In genomic region chr19:59837628-59838027, GRCm38 (mm10) we compare ENCODE assay signal across 26 mouse cellular contexts.
DNase-seq lines count a peak whose midpoint lies in the region; ATAC-seq and TF ChIP-seq lines count a peak whose summit lies in the region.
"Had no signal": no experiment of that assay in that cellular context is flagged by ENCODE, and none has a peak within 500 bp of the region (broad histone marks: within the 10 kb centered on the region; RNA-seq: fewer than 3 reads in every experiment).

No protein-coding gene starts in this region.

- DNase-seq in forebrain, embryonic 14.5 days (ENCODE audit: low spot score): peak; percentile 49
- DNase-seq in forebrain, embryonic 11.5 days (ENCODE audit: low spot score): no peak
- peak; percentile 6 for DNase-seq in midbrain, embryonic 11.5 days (ENCODE audit: low spot score, missing footprints)
- no peak for DNase-seq in midbrain, postnatal 0 days (ENCODE audit: low spot score)
- DNase-seq: adrenal gland, adult 8-10 months; adrenal gland, postnatal 14 days; adrenal gland, postnatal 36 days; B cell, adult 2 months; cerebellum, adult 11 months; cerebellum, adult 18-20 months; cerebellum, adult 8-10 months; cerebellum, adult 9-11 months; cerebellum, postnatal 14 days; cerebellum, postnatal 36 days; embryo, embryonic 11 days had no signal

- H3K9ac ChIP-seq in forebrain, embryonic 14.5 days (ENCODE audit: low read length): no peak overlapping the region
- no peak overlapping the region for H3K9ac ChIP-seq in forebrain, embryonic 11.5 days (ENCODE audit: low read length)
- H3K9ac ChIP-seq in forebrain, embryonic 16.5 days (replicated peaks; ENCODE audit: low read depth, low read length): no peak overlapping the region
- H3K9ac ChIP-seq in forebrain, embryonic 13.5 days: no peak overlapping the region
- H3K9ac ChIP-seq in midbrain, embryonic 11.5 days (ENCODE audit: low read length): no peak overlapping the region
- H3K9ac ChIP-seq in midbrain, postnatal 0 days (replicated peaks; ENCODE audit: low read length, poor library complexity, severe bottlenecking): no peak overlapping the region
- no peak overlapping the region for H3K9ac ChIP-seq in kidney, embryonic 16.5 days (replicated peaks; ENCODE audit: low read length)
- H3K9ac ChIP-seq: embryonic facial prominence, embryonic 13.5 days; embryonic facial prominence, embryonic 15.5 days had no signal

- no peaks in the 10 kb centered on the region for H3K36me3 ChIP-seq in forebrain, embryonic 14.5 days (ENCODE audit: control insufficient read depth, insufficient read depth, low read length)
- no peaks in the 10 kb centered on the region for H3K36me3 ChIP-seq in forebrain, embryonic 11.5 days (ENCODE audit: control insufficient read depth, insufficient read depth, low read length)
- H3K36me3 ChIP-seq in forebrain, embryonic 16.5 days (ENCODE audit: control insufficient read depth, insufficient read depth): no peaks in the 10 kb centered on the region
- no peaks in the 10 kb centered on the region for H3K36me3 ChIP-seq in forebrain, embryonic 13.5 days (ENCODE audit: poor library complexity, severe bottlenecking)
- no peaks in the 10 kb centered on the region for H3K36me3 ChIP-seq in midbrain, embryonic 11.5 days (ENCODE audit: control insufficient read depth, insufficient read depth, low read length)
- H3K36me3 ChIP-seq in midbrain, postnatal 0 days (ENCODE audit: insufficient read depth, low read length): no peaks in the 10 kb centered on the region
- H3K36me3 ChIP-seq in kidney, embryonic 16.5 days (ENCODE audit: insufficient read depth, low read length): no peaks in the 10 kb centered on the region
- H3K36me3 ChIP-seq: embryonic facial prominence, embryonic 13.5 days; embryonic facial prominence, embryonic 15.5 days; G1E had no signal

- H3K27me3 ChIP-seq in forebrain, embryonic 14.5 days (replicated peaks; ENCODE audit: control insufficient read depth, insufficient read depth, low read length): no peaks in the 10 kb centered on the region
- H3K27me3 ChIP-seq in forebrain, embryonic 11.5 days (ENCODE audit: control insufficient read depth, insufficient read depth, low read length): no peaks in the 10 kb centered on the region
- H3K27me3 ChIP-seq in forebrain, embryonic 16.5 days (replicated peaks; ENCODE audit: control insufficient read depth, insufficient read depth, low read length): no peaks in the 10 kb centered on the region
- H3K27me3 ChIP-seq in forebrain, embryonic 13.5 days: no peaks in the 10 kb centered on the region
- no peaks in the 10 kb centered on the region for H3K27me3 ChIP-seq in midbrain, embryonic 11.5 days (ENCODE audit: control insufficient read depth, insufficient read depth, low read length)
- no peaks in the 10 kb centered on the region for H3K27me3 ChIP-seq in midbrain, postnatal 0 days (ENCODE audit: insufficient read depth, low read length)
- H3K27me3 ChIP-seq in kidney, embryonic 16.5 days (ENCODE audit: insufficient read depth, low read length): no peaks in the 10 kb centered on the region
- H3K27me3 ChIP-seq: CH12.LX; embryonic facial prominence, embryonic 13.5 days; embryonic facial prominence, embryonic 15.5 days; Patski had no signal

- H3K4me1 ChIP-seq in forebrain, embryonic 14.5 days (ENCODE audit: control insufficient read depth, insufficient read depth, low read length): 0 out of 2 replicates have a peak, but pooled peaks cover 3% of the 10 kb centered on the region
- no peaks in the 10 kb centered on the region for H3K4me1 ChIP-seq in forebrain, embryonic 11.5 days (replicated peaks; ENCODE audit: control insufficient read depth, insufficient read depth, low read length)
- peaks cover 9% of the 10 kb centered on the region for H3K4me1 ChIP-seq in forebrain, embryonic 16.5 days (replicated peaks; ENCODE audit: control insufficient read depth, insufficient read depth, low read length)
- H3K4me1 ChIP-seq in forebrain, embryonic 13.5 days: peaks cover 7% of the 10 kb centered on the region
- no peaks in the 10 kb centered on the region for H3K4me1 ChIP-seq in midbrain, embryonic 11.5 days (ENCODE audit: control insufficient read depth, insufficient read depth, low read length)
- no peaks in the 10 kb centered on the region for H3K4me1 ChIP-seq in midbrain, postnatal 0 days (ENCODE audit: insufficient read depth, low read length)
- no peaks in the 10 kb centered on the region for H3K4me1 ChIP-seq in kidney, embryonic 16.5 days (ENCODE audit: insufficient read depth, low read length)
- H3K4me1 ChIP-seq: embryonic facial prominence, embryonic 13.5 days; embryonic facial prominence, embryonic 15.5 days had no signal

- ATAC-seq in forebrain, embryonic 14.5 days: no peak
- no peak for ATAC-seq in forebrain, embryonic 11.5 days (replicated peaks; ENCODE audit: low FRiP score)
- peak; percentile 66 for ATAC-seq in forebrain, embryonic 16.5 days
- no peak; the same call in 1 of the 2 replicates for ATAC-seq in forebrain, embryonic 13.5 days
- no peak for ATAC-seq in midbrain, embryonic 11.5 days (ENCODE audit: low FRiP score)
- ATAC-seq in midbrain, postnatal 0 days (ENCODE audit: low FRiP score): no peak
- ATAC-seq in kidney, embryonic 16.5 days (ENCODE audit: low FRiP score, low TSS enrichment): no peak
- ATAC-seq: activated CD4-positive, CD25-positive, alpha-beta regulatory T cell, adult 4 months; CD4-positive, CD25-positive, alpha-beta regulatory T cell, adult 4 months; Patski had no signal

- H3K27ac ChIP-seq in forebrain, embryonic 14.5 days (ENCODE audit: low read depth, low read length): no peak overlapping the region
- no peak overlapping the region for H3K27ac ChIP-seq in forebrain, embryonic 11.5 days (ENCODE audit: low read depth, low read length)
- no peak overlapping the region for H3K27ac ChIP-seq in forebrain, embryonic 16.5 days (ENCODE audit: low read length)
- H3K27ac ChIP-seq in forebrain, embryonic 13.5 days: no peak overlapping the region
- no peak overlapping the region for H3K27ac ChIP-seq in midbrain, embryonic 11.5 days (ENCODE audit: low read depth, low read length)
- no peak overlapping the region for H3K27ac ChIP-seq in midbrain, postnatal 0 days (ENCODE audit: low read depth, low read length)
- H3K27ac ChIP-seq in kidney, embryonic 16.5 days (ENCODE audit: low read length): no peak overlapping the region
- H3K27ac ChIP-seq: embryonic facial prominence, embryonic 13.5 days; embryonic facial prominence, embryonic 15.5 days had no signal

- no peak overlapping the region for H3K4me3 ChIP-seq in forebrain, embryonic 14.5 days (ENCODE audit: low read depth, low read length)
- H3K4me3 ChIP-seq in forebrain, embryonic 11.5 days (ENCODE audit: low read depth, low read length): no peak overlapping the region
- H3K4me3 ChIP-seq in forebrain, embryonic 16.5 days (replicated peaks; ENCODE audit: low read length): no peak overlapping the region
- no peak overlapping the region for H3K4me3 ChIP-seq in forebrain, embryonic 13.5 days
- H3K4me3 ChIP-seq in midbrain, embryonic 11.5 days (ENCODE audit: low read depth, low read length): no peak overlapping the region
- no peak overlapping the region for H3K4me3 ChIP-seq in midbrain, postnatal 0 days (ENCODE audit: low read depth, low read length)
- H3K4me3 ChIP-seq in kidney, embryonic 16.5 days (ENCODE audit: low read length): no peak overlapping the region
- H3K4me3 ChIP-seq: embryonic facial prominence, embryonic 13.5 days; embryonic facial prominence, embryonic 15.5 days; erythroblast, embryonic 14.5 days had no signal

- H3K4me2 ChIP-seq in forebrain, embryonic 14.5 days (ENCODE audit: low read length): no peak overlapping the region
- H3K4me2 ChIP-seq in forebrain, embryonic 11.5 days (ENCODE audit: low read depth, low read length, severe bottlenecking): no peak overlapping the region
- no peak overlapping the region for H3K4me2 ChIP-seq in forebrain, embryonic 16.5 days (ENCODE audit: low read length)
- no peak overlapping the region for H3K4me2 ChIP-seq in forebrain, embryonic 13.5 days
- no peak overlapping the region for H3K4me2 ChIP-seq in midbrain, embryonic 11.5 days
- H3K4me2 ChIP-seq in midbrain, postnatal 0 days (ENCODE audit: low read depth, low read length, poor library complexity, severe bottlenecking): no peak overlapping the region
- H3K4me2 ChIP-seq in kidney, embryonic 16.5 days (replicated peaks; ENCODE audit: low read depth, low read length): no peak overlapping the region
- H3K4me2 ChIP-seq: embryonic facial prominence, embryonic 13.5 days; embryonic facial prominence, embryonic 15.5 days had no signal

- no peak for TF ChIP-seq CTCF in midbrain, postnatal 0 days (IDR thresholded peaks at IDR 0.05)

- no peaks in the 10 kb centered on the region for H3K9me3 ChIP-seq in forebrain, embryonic 14.5 days (replicated peaks; ENCODE audit: control insufficient read depth, low read length)
- H3K9me3 ChIP-seq in forebrain, embryonic 11.5 days (ENCODE audit: control insufficient read depth, low read length): no peaks in the 10 kb centered on the region
- H3K9me3 ChIP-seq in forebrain, embryonic 16.5 days (ENCODE audit: control insufficient read depth, low read length): no peaks in the 10 kb centered on the region
- no peaks in the 10 kb centered on the region for H3K9me3 ChIP-seq in forebrain, embryonic 13.5 days (replicated peaks)
- H3K9me3 ChIP-seq in midbrain, embryonic 11.5 days (ENCODE audit: control insufficient read depth, low read length): no peaks in the 10 kb centered on the region
- H3K9me3 ChIP-seq in midbrain, postnatal 0 days (ENCODE audit: low read length): no peaks in the 10 kb centered on the region
- no peaks in the 10 kb centered on the region for H3K9me3 ChIP-seq in kidney, embryonic 16.5 days (ENCODE audit: low read length)
- H3K9me3 ChIP-seq: embryonic facial prominence, embryonic 13.5 days; embryonic facial prominence, embryonic 15.5 days; G1E had no signal

- 55% methylated on average over 6 of the region's 6 CpGs for WGBS in forebrain, embryonic 14.5 days
- 71% methylated on average over 6 of the region's 6 CpGs for WGBS in forebrain, embryonic 11.5 days
- 47% methylated on average over 6 of the region's 6 CpGs for WGBS in forebrain, embryonic 16.5 days
- 55% methylated on average over 6 of the region's 6 CpGs for WGBS in forebrain, embryonic 13.5 days
- 60% methylated on average over 6 of the region's 6 CpGs for WGBS in midbrain, embryonic 11.5 days
- WGBS in midbrain, postnatal 0 days: 58% methylated on average over 6 of the region's 6 CpGs
- 54% methylated on average over 6 of the region's 6 CpGs for WGBS in kidney, embryonic 16.5 days

Comparison
In these comparisons a context has a peak if more than half of its experiments do, and no peak if none do; other contexts are left out.
1. DNase-seq: peak in forebrain, embryonic 14.5 days (single experiment) and midbrain, embryonic 11.5 days (single experiment); none in forebrain, embryonic 11.5 days (single experiment) and midbrain, postnatal 0 days (single experiment).